Mouse (Mus musculus) splenic B cell, adult 2 months (primary cell): ENCODE data around the gene Usp34.
"Not testable (repeated sequence)": the region's sequence is repeated elsewhere in the genome, so short reads cannot be mapped to it uniquely, and the experiment has no call there.

Experiments
- DNase-seq: peaks from one replicate; pipeline ENCODE4 v3.0.0-alpha.2; 2011; ENCODE audit warnings: low read depth, low spot score
- H3K27me3 ChIP-seq: 2 replicates; pipeline ENCODE4 v1.6.1; 2012; ENCODE audit warnings: mild to moderate bottlenecking, low read length, moderate library complexity, mixed read lengths; ENCODE audit not compliant: control insufficient read depth, poor library complexity, insufficient read depth, severe bottlenecking
- H3K36me3 ChIP-seq: 2 replicates; pipeline ENCODE4 v1.6.1; 2012; ENCODE audit warnings: mild to moderate bottlenecking, low read length, moderate library complexity, mixed read lengths; ENCODE audit not compliant: control insufficient read depth, poor library complexity, insufficient read depth, severe bottlenecking

Gene Usp34

GRCm38 (mm10) chr11:23382787-23383186 is 76.1 kb downstream of the Usp34 start:
- 0 out of 2 replicates have a peak, but pooled peaks cover 2% of the 10 kb centered on the region for H3K36me3 ChIP-seq
- H3K27me3 ChIP-seq = no peaks in the 10 kb centered on the region
- no peak for DNase-seq

GRCm38 (mm10) chr11:23389649-23390048 is 83.0 kb downstream of the Usp34 start:
- Histone ChIP-seq H3K27me3 (no peaks in the 10 kb centered on the region), H3K36me3 (peaks cover 9% of the 10 kb centered on the region; the same call in 1 of the 2 replicates)
- no peak for DNase-seq

DNA sequence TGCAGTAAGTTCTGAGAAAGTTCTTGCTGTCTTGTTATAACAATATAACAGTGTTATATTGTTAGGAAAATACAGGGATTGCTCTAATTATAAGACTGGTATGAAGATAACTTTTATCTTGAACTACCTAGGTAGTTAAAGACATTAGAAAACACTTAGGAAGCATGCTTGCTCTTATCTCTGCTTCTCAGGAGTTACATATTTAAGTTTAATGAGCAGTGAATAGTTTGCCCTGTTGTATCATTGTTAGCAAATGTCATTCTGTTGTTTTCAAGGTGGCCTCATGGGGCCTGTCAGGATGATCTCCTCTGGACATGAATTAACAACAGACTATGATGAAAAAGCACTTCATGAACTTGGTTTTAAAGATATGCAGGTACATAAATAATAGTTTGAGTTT is 85.9 kb downstream of the Usp34 start:
- DNase-seq = no peak
- peaks cover 9% of the 10 kb centered on the region; the same call in 1 of the 2 replicates for H3K36me3 ChIP-seq

DNA sequence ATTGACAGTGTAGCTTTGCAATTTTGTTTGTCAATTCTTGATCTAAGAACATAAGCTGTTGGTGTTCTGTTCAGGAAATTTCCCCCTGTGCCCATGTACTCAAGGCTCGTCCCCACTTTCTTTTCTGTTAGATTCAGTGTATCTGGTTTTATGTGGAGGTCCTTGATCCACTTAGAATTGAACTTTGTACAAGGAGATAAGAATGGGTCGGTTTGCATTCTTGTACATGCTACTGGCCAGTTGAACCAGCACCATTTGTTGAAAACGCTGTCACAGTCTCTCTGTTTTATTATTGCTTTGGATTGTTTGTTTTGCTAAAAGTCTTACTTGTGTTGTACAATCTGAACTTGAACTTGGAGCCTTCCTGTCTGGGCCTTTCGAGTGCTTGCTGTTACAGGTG is 89.9 kb downstream of the Usp34 start:
- DNase-seq = no peak
- Histone ChIP-seq H3K36me3 (peaks cover 13% of the 10 kb centered on the region; the same call in 1 of the 2 replicates), H3K27me3 (no peaks in the 10 kb centered on the region)

More for the DNA sequence above, 85.9 kb downstream of the Usp34 start:
- no peaks in the 10 kb centered on the region for H3K27me3 ChIP-seq

DNA sequence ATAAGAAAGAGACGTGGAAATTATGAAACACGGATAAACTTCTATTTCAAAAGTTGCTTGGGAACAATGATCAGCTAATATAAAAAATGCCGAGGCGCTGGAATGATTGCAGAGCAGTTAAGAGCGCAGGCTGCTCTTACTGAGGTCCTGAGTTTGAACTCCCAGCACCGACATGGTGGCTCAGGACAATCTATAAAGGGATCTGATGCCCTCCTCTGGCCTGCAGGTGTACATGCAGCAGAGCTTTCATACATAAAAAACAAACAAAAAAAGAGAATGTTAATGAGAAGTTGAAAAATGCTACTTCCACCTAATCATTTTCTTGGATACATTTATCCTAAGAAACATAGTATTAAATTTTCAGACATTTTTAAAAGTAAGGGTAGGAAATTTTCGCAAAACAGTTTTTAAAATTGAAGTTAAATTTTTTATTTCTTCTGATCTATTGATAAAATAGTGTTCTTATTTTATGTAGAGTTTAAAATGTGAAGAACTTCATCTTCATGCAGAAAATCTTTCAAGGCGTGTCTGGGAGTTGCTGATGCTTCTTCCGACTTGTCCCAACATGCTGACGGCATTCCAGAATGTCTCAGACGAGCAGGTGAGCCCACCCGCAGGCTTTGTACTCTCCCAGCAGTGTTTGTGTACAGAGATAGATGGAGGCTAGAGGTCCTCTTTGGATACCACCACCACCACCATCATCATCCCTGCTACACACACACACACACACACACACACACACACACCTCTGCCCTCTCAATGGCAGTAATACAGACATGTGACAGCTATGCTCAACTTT is 94.5 kb downstream of the Usp34 start:
- Histone ChIP-seq H3K27me3 (no peaks in the 10 kb centered on the region), H3K36me3 (peaks cover 9% of the 10 kb centered on the region; the same call in 1 of the 2 replicates)
- DNase-seq = peak; percentile 20

- H3K36me3 ChIP-seq = peaks cover 17% of the 10 kb centered on the region; the same call in 1 of the 2 replicates
- no peaks in the 10 kb centered on the region for H3K27me3 ChIP-seq
- DNase-seq = no peak
Measured at GRCm38 (mm10) chr11:23428301-23428700, 121.6 kb downstream of the Usp34 start.

DNA sequence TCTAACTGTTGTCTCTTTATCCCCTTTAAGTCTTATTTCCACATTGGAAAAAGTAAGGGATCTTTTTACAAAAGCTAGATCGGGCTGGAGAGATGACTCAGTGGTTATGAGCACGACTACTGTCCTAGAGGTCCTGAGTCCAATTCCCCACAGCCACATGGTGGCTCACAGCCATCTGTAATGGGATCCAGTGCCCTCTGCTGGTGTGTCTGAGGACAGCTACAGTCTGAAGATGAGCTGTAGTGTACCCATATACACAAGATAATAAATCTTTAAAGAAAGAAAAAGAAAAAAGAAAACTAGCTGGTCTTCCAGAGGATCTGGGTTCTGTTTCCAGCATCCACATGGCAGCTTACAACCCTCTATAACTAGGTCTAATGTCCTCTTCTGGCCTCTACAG is 123.3 kb downstream of the Usp34 start:
- Histone ChIP-seq H3K27me3 (no peaks in the 10 kb centered on the region), H3K36me3 (peaks cover 16% of the 10 kb centered on the region; the same call in 1 of the 2 replicates)
- no peak for DNase-seq

GRCm38 (mm10) chr11:23436076-23436475 is 129.4 kb downstream of the Usp34 start:
- H3K36me3 ChIP-seq = peaks cover 16% of the 10 kb centered on the region
- peak; percentile 11 for DNase-seq
- H3K27me3 ChIP-seq = no peaks in the 10 kb centered on the region; the same call in 1 of the 2 replicates

DNA sequence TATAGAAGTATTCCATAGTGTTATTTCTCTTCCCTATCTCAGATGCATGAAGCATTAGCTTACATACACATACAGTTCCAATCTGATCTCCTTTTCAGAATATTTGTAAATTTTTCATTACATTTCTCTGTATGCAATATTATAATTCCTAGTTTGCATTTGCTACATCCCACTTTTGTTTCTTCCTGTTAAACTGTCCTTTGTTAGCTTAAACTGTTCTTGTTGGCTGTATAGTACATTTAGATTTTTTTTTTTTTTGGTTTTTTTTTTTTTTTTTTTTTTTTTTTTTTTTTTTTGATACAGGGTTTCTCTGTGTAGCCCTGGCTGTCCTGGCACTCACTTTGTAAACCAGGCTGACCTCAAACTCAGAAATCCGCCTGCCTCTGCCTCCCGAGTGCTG is 159.2 kb downstream of the Usp34 start:
- not testable (repeated sequence) for H3K27me3 ChIP-seq, H3K36me3 ChIP-seq, DNase-seq

- Histone ChIP-seq H3K36me3 (peaks cover 6% of the 10 kb centered on the region; the same call in 1 of the 2 replicates), H3K27me3 (no peaks in the 10 kb centered on the region)
- DNase-seq = no peak
Measured at GRCm38 (mm10) chr11:23489955-23490354, 183.3 kb downstream of the Usp34 start.

- DNase-seq = no peak
- no peaks in the 10 kb centered on the region for H3K27me3 ChIP-seq
Measured at GRCm38 (mm10) chr11:23492048-23492790, 185.5 kb downstream of the Usp34 start.

GRCm38 (mm10) chr11:23495231-23495630 is 188.5 kb downstream of the Usp34 start:
- DNase-seq = no peak
- peaks cover 4% of the 10 kb centered on the region; the same call in 1 of the 2 replicates for H3K36me3 ChIP-seq
- H3K27me3 ChIP-seq = no peaks in the 10 kb centered on the region

More at GRCm38 (mm10) chr11:23492048-23492790, 185.5 kb downstream of the Usp34 start:
- H3K36me3 ChIP-seq = peaks cover 4% of the 10 kb centered on the region; the same call in 1 of the 2 replicates

DNA sequence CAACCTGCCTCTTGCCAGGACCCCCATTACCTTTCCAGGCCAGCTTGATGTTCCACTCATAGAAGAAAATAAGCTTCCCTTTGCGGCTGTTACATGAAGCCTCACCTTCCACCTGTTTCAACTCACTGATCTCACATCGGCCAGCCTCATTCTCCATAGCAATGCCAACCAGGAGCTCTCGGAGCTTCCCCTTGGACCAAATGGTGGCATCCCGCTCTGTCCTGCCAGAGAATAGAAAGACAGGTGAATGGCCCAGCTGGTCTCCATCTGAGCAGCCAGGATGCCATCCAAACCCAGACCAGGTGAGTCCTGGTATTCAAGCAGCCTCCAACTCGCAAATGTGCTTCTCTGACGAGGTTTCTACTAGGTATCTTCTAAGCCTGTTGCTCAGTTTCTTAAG is 190.0 kb downstream of the Usp34 start:
- DNase-seq = peak; percentile 13
- Histone ChIP-seq H3K36me3 (no peaks in the 10 kb centered on the region; the same call in 1 of the 2 replicates), H3K27me3 (no peaks in the 10 kb centered on the region)

GRCm38 (mm10) chr11:23497335-23497717 is 190.6 kb downstream of the Usp34 start:
- peak; percentile 74 for DNase-seq
- no peaks in the 10 kb centered on the region for H3K36me3 ChIP-seq
- H3K27me3 ChIP-seq = no peaks in the 10 kb centered on the region
